Mouse (Mus musculus) neural tube, embryonic 10.5 days (tissue): ENCODE measurements around the gene Tex45.

ENCODE experiments used
- DNase-seq: peaks from one replicate; pipeline ENCODE4 v3.0.0-alpha.2; 2017; ENCODE audit warnings: low spot score; ENCODE audit errors: extremely low spot score

The Tex45 gene

DNA sequence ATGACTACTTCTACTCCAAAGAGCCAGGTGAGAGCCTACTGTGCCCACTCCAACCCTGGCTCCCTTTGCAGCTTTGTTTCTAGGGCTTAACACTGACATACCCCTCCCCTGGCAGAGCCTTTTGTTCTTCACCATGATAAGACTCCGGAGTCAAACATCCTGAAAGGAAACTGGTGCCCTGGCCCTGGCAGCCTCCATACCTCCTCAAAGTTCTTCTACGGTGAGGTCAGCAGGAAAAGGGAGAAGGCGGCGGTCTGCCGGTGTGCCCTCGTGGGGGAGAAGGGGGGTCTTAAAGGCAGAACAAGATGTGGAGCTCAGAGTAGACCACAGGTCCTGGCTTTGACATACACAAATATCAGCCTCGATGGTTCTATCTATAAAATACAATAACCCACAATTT, 12.9 kb downstream of the Tex45 start:
- no peak for DNase-seq

DNA sequence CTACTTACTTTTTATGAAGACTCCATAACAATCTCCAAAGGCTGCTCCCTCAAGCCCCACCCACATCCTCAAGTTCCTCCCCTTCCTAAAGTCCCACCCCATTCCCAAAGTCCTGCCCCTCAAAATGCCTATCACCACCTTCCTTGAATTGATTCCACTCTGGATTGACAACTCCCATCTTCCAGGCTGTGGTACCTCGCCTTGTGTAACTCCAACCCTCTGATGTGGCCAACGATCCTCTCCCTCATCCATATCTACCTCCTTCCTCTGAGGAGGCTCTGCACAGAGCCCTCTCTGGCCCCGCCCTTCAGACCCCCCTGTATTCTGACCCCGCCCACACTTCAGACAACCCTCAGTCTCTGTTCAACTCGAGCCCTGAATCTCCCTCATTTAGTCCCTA, 14.5 kb downstream of the Tex45 start:
- no peak for DNase-seq

DNA sequence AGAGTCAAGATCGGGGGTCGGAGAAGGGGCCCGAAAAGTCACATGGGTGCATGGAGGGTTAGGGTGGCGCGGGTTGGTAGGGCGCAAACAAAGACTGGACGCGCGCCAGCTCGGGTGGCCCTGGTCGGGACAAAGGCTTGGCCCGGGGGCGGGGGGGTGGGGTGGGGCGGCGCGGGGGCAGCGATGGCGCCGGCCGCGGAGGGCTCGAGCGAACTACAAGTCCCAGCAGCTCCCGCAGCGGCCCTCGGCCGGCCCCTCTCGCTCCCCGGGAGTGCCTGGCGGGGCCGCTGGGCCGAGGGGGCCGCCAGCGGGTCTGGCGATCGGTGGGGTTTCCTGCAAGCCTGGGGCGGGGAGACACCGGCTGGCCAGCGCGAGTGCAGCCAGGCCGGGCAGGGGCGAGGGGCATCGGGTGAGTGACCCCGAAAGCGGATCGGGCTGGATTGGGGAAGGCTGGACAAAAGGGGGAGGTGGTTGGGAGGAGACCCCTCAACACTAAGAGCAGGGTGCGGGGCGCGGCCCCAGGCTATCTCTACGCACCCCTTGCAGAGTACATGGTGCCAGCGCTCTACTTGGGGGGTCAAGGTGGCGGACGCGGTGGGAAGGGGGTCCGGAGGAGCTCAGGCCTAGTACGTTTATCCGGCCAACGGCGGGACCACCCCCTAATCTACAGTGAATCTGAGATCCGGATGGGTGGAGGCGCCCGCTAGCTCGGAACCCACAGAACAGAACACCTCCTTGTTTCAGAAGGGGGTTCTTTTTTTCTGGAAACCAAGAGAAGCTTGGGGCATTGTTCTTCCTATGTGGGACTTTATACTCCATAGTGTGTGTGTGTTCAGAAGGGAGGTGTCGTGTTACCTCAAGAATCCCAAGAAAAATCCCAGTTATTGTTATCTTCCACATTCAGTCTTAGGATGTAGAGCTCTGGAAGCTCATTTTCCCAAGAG, 22.5 kb downstream of the Tex45 start, which contains the start of gene Zfp358:
TSS of gene Zfp358 (plus strand) at position 238 of the 944 bp plus-strand sequence.
- peak; percentile 86 for DNase-seq

DNA sequence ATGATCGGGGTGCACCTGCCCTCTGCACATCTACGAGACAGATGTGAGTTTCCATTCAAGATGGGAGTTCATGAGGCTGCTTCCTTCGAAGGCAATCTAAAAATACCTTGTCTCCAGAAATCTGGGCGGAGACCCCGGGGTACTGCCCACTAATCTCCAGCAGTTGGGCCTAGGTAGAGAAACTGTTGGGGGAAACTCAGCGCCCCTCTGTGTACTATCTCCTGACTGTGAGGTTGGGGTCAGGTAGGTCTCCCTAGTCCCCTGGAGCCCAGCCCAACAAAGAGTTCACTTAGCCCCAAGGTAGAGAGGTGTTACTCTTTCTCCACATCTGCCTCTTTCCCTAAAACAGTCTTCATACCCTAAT, 23.2 kb downstream of the Tex45 start:
- DNase-seq = no peak

- no peak for DNase-seq
Measured at GRCm38 (mm10) chr8:3495578-3496427, 25.1 kb downstream of the Tex45 start.

DNA sequence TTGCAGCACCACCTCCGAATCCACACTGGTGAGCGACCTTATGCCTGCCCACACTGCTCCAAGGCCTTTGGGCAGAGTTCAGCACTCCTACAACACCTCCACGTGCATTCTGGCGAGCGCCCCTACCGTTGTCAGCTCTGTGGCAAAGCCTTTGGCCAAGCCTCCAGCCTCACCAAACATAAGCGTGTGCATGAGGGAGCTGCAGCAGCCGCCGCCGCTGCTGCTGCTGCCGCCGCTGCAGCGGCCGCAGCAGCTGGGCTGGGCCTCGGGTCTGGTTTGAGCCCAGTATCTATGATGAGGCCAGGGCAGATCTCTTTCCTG, 25.7 kb downstream of the Tex45 start:
- no peak for DNase-seq

DNA sequence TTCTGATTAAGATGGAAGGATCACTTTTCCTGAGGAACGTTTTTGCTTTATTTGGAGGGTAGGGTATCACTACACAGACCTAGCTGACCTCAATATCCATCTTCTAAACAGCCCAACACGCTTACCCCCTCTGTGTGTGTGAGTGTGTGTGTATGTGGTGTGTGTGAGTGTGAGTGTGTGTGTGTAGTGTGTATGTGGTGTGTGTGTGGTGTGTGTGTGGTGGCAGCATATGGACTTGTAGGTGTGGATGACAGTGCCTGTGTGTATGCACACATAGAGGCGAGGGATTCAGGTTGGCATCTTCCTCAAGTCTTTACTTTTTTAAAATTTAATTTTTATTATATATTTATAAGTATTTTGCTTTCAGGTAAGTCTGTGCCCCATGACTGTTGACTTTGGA, 27.9 kb downstream of the Tex45 start:
- DNase-seq = no peak

DNA sequence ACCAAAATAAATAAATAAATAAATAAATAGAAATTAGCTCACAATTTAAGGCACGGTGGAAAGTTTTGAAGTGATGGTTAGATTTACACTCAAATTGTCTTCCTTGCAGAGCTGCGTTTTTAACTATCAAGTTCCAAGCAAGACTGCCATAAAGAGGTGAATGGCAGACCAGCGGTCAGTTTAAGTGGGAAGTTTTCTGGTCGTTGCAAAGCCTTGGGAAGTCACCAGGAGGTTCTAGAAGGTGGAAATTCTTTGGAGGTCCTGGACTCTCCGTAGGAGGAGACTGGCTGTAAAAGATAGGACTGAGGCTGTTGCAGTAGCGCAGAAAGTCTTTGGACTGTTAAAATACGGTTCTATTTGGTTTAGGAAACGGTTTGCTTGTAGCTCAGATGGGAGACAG, 29.1 kb downstream of the Tex45 start:
- no peak for DNase-seq

GRCm38 (mm10) chr8:3500235-3501090, 29.8 kb downstream of the Tex45 start, which contains the start of gene Mcoln1:
Gene Mcoln1, plus strand, starts transcription at chr8:3500457.
- DNase-seq = peak; percentile 99

GRCm38 (mm10) chr8:3502217-3502616, 31.6 kb downstream of the Tex45 start:
- DNase-seq = no peak

- no peak for DNase-seq
Measured at GRCm38 (mm10) chr8:3507979-3508754, 37.5 kb downstream of the Tex45 start.

GRCm38 (mm10) chr8:3514681-3515247, 44.1 kb downstream of the Tex45 start:
- peak; percentile 13 for DNase-seq

GRCm38 (mm10) chr8:3515260-3515671, 44.6 kb downstream of the Tex45 start, which contains the start of gene Pnpla6:
Gene Pnpla6, plus strand, starts transcription at chr8:3515384.
- peak; percentile 85 for DNase-seq

DNA sequence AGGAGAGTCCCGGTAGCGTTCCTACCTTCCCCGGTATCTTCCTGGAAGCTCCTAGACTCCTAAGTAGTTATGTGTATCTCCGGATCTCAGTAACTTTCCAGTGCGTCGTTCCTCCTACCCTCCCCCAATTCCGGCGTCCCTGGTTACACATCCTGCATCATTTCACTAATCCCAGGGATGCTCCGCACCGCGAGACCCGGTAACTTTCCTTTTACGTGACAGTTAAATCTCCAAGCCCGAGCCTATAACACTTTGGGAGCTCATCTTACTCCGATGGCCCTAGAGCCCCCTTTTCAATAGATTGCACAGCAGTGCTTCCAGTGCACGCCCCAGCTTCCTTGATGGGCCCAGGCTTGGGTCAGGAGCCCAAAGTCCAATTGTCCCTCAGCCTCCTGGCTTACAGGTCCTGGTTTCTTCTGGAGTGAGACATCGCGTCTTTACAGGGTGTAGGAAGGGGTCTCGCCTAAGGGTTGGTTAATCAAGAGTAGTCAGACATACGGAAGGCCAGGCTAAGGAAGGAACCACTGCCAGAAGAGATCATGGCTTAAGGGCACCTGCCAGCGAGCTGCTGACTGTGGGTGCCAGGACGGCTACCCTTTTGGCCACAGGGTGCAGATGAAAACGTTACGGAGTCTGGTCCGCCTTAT, 45.2 kb downstream of the Tex45 start:
- DNase-seq = no peak

DNA sequence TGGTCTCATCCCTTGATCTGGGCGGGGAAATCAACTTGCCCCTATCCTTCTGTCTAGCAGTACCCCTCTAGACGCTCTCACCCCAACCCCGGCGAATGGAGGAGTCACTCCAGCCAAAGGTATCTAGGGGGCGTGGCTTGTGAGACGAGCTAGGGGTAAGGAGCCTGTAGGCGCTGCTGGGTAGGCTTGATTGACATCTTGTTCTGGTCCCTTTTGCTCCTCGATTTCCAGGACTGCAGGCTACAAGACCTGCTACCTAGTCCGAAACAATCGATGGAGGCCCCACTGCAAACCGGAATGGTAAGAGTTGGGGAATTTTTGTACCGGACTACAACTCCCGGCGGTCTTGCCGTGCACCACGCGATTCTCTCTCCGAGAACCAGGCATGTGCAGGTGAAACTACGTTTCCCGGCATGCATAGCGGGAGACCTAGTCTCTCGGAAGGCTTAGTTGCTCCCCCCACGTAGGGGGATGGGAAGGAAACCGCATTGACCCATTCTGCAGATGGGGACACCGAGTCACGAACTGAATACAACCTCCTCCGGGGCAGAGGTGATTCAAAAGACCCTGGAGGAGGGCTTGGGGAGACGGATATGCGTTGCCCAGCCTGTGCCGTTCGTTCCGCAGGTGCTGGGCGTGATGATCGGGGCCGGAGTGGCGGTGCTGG, 45.9 kb downstream of the Tex45 start:
- peak; percentile 92 for DNase-seq

DNA sequence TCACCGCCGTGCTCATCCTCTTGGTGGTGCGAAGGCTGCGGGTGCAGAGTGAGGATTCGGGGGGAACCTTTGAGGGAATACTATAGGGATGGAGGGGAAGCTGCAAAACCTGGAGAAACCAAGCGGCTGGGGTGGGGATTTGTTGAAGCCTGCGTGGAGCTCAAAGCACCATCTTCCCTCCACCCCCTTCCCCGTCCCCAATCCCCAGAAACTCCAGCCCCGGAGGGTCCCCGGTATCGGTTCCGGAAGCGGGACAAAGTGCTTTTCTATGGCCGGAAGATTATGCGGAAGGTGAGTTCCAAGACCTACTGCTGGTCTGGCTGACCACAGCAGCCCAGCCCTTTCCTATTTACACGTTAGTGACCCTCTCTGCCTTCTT, 46.4 kb downstream of the Tex45 start:
- no peak for DNase-seq

DNA sequence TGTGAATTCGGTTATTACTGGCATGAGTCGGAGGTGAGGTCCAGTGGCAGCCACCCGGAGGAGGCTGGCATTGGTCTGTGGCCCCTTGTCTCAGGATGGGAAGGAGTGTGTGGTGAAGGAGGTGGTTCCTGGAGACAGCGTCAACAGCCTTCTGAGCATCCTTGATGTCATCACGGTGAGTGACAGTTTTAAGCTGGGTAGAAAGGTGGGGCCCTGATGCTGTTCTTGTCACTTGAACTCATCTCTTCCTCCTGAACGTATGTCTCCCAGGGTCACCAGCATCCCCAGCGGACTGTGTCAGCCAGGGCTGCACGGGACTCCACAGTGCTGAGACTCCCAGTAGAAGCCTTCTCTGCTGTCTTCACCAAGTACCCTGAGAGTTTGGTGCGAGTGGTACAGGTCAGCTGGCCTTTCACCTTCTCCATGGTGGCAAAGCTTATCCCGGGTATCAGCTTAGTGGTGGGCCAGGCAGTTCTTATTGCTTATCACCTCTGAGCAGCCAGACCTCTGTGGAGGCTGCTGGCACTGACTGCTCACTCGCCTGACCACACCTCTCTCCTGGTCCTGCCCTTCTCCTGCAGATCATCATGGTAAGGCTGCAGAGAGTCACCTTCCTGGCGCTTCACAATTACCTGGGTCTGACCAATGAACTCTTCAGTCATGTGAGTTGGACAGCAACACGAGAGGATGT, 51.5 kb downstream of the Tex45 start:
- DNase-seq = no peak

- no peak for DNase-seq
Measured at GRCm38 (mm10) chr8:3530816-3531215, 60.2 kb downstream of the Tex45 start.

GRCm38 (mm10) chr8:3531936-3532335, 61.3 kb downstream of the Tex45 start:
- DNase-seq = no peak
